Mouse (Mus musculus): ENCODE measurements around the gene Cacna1a. TPM values are rescaled to one million over a fixed set of nuclear protein-coding genes. Genes with fewer than 3 reads are reported as not detected.
A peak's percentile ranks its signal among the peaks of the same experiment; 100 is the strongest.

The Cacna1a gene
- 4.9 and 6.0 TPM in 2 replicates for polyA plus RNA-seq (2014; fragmentation: Nextera tagmentation; extraction: Ambion mirVana)

DNA sequence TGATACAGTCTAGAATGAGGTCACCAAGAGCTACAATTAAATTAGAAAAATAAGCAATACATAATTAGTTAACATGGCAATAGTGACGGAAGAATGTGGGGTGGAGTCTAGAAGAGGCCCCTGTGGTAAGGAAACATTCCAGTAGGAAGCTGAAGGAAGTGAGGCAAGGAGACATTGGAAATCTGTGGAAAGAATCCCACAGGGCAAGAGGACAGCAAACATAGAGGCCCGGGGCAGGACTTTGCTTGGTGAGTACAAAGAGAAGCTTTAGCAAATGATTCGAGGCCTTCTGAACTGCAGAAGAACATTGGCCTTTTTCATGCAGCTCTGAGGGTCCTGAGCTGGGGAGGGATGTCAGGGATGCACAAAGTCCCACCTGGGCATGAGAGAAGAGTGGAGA lies at the start of gene Cacna1a:
Gene Cacna1a, plus strand, starts transcription at position 166 of the 400 bp plus-strand sequence.
- no peak for ATAC-seq (replicated peaks; ENCODE audit: insufficient number of reproducible peaks, low FRiP score, low TSS enrichment, low read depth)
- 69% methylated on average over 3 of the region's 3 CpGs for WGBS
- H3K4me1 ChIP-seq (ENCODE audit: control insufficient read depth, insufficient read depth, low read length) = no peaks in the 10 kb centered on the region

DNA sequence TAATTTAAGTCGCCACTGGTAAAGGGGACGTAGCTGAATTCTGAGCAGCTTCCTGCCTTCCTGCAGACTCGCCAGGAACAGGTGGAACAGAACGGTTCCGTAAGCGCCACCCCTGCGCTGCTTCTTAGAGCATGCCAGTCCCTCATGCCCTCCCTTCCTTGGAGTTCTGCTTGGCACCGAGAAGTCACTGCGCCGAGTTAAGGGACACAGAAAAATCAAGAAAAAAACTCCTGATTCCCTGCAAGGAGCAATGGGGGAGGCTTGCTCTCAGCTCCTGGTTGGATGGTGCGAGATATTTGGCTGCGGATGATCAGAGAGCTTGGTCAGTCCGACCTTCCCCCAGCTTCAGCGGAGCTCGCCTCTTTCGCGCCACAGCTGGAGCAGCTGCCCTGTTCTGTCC lies 49.7 kb upstream of the Cacna1a start:
- H3K9me3 ChIP-seq (replicated peaks; ENCODE audit: control insufficient read depth, low read length) = no peaks in the 10 kb centered on the region
- no peak overlapping the region for H3K27ac ChIP-seq (replicated peaks; ENCODE audit: low read depth, low read length)
- H3K9ac ChIP-seq (replicated peaks; ENCODE audit: low read length) = no peak overlapping the region
- H3K36me3 ChIP-seq (replicated peaks; ENCODE audit: control insufficient read depth, insufficient read depth, low read depth, low read length) = no peaks in the 10 kb centered on the region
- H3K27me3 ChIP-seq (ENCODE audit: control insufficient read depth, insufficient read depth, low read length) = peaks cover 21% of the 10 kb centered on the region
- H3K4me2 ChIP-seq (ENCODE audit: low read depth, low read length) = no peak overlapping the region
- 12% methylated on average over 17 of the region's 17 CpGs for WGBS
- H3K4me1 ChIP-seq (ENCODE audit: control insufficient read depth, insufficient read depth, low read length) = no peaks in the 10 kb centered on the region
- DNase-seq (ENCODE audit: low spot score) (no peak), ATAC-seq (replicated peaks; ENCODE audit: insufficient number of reproducible peaks, low FRiP score, low TSS enrichment, low read depth) (no peak)
- H3K4me3 ChIP-seq (ENCODE audit: low read depth, low read length) = no peak overlapping the region

More for the DNA sequence above, at the start of gene Cacna1a:
- Histone ChIP-seq H3K27me3 (ENCODE audit: control insufficient read depth, insufficient read depth, low read length) (no peaks in the 10 kb centered on the region), H3K36me3 (replicated peaks; ENCODE audit: control insufficient read depth, insufficient read depth, low read depth, low read length) (no peaks in the 10 kb centered on the region), H3K27ac (replicated peaks; ENCODE audit: low read depth, low read length) (no peak within 1 kb of the TSS), H3K9ac (replicated peaks; ENCODE audit: low read length) (no peak within 1 kb of the TSS), H3K9me3 (replicated peaks; ENCODE audit: control insufficient read depth, low read length) (no peaks in the 10 kb centered on the region), H3K4me2 (ENCODE audit: low read depth, low read length) (no peak within 1 kb of the TSS), H3K4me3 (ENCODE audit: low read depth, low read length) (no peak within 1 kb of the TSS)
- DNase-seq (ENCODE audit: low spot score) = no peak

DNA sequence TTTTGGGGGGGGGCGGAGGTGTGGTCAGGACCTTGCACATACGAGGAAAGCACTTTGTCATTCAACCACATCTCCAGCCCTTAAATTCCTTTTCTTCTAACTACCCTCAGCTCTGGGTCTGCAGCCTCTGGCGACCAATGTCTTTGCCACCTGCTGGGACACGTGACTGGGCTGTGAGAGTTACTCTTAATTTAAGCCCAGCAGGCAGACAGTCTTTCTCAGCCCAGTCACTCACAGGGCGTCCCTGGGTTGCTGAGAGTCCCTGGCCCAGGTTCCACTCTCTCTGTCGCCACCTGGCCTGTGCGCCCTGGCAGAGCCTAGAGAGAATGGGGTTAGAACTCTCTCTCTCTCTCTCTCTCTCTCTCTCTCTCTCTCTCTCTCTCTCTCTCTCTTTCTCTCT lies 48.9 kb upstream of the Cacna1a start:
- peaks cover 21% of the 10 kb centered on the region for H3K27me3 ChIP-seq (ENCODE audit: control insufficient read depth, insufficient read depth, low read length)
- no peak overlapping the region for H3K9ac ChIP-seq (replicated peaks; ENCODE audit: low read length)
- no peak overlapping the region for H3K27ac ChIP-seq (replicated peaks; ENCODE audit: low read depth, low read length)
- DNase-seq (ENCODE audit: low spot score) = peak; percentile 3
- H3K4me1 ChIP-seq (ENCODE audit: control insufficient read depth, insufficient read depth, low read length) = no peaks in the 10 kb centered on the region
- no peaks in the 10 kb centered on the region for H3K36me3 ChIP-seq (replicated peaks; ENCODE audit: control insufficient read depth, insufficient read depth, low read depth, low read length)
- no peak overlapping the region for H3K4me2 ChIP-seq (ENCODE audit: low read depth, low read length)
- H3K4me3 ChIP-seq (ENCODE audit: low read depth, low read length) = no peak overlapping the region
- WGBS = 3% methylated on average over 7 of the region's 7 CpGs
- ATAC-seq (replicated peaks; ENCODE audit: insufficient number of reproducible peaks, low FRiP score, low TSS enrichment, low read depth) = no peak
- H3K9me3 ChIP-seq (replicated peaks; ENCODE audit: control insufficient read depth, low read length) = no peaks in the 10 kb centered on the region

DNA sequence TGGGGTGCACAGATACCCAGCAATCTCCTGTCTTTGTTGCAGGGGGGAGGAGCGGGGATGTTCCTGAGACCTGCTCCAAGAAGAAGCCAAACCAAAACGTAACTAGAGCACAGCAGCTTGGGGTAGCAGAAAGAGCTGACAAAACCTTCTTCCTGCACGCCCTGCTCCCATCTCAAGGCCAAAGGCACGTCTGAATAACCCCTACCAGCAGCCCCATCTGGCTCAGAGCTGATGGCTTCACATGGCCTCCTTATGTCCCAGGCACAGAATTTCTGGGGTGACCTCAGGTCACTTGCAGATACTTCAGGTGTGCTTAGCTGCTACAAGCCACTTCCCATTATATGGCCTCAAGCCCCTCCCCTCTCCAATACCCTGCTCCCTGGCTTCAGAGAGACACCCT lies 48.4 kb upstream of the Cacna1a start:
- H3K4me2 ChIP-seq (ENCODE audit: low read depth, low read length) = no peak overlapping the region
- H3K36me3 ChIP-seq (replicated peaks; ENCODE audit: control insufficient read depth, insufficient read depth, low read depth, low read length) = no peaks in the 10 kb centered on the region
- H3K9ac ChIP-seq (replicated peaks; ENCODE audit: low read length) = no peak overlapping the region
- H3K4me3 ChIP-seq (ENCODE audit: low read depth, low read length) = no peak overlapping the region
- no peak for ATAC-seq (replicated peaks; ENCODE audit: insufficient number of reproducible peaks, low FRiP score, low TSS enrichment, low read depth)
- H3K9me3 ChIP-seq (replicated peaks; ENCODE audit: control insufficient read depth, low read length) = no peaks in the 10 kb centered on the region
- 55% methylated on average over 4 of the region's 4 CpGs for WGBS
- H3K27ac ChIP-seq (replicated peaks; ENCODE audit: low read depth, low read length) = no peak overlapping the region
- peaks cover 21% of the 10 kb centered on the region for H3K27me3 ChIP-seq (ENCODE audit: control insufficient read depth, insufficient read depth, low read length)
- H3K4me1 ChIP-seq (ENCODE audit: control insufficient read depth, insufficient read depth, low read length) = no peaks in the 10 kb centered on the region
- no peak for DNase-seq (ENCODE audit: low spot score)

DNA sequence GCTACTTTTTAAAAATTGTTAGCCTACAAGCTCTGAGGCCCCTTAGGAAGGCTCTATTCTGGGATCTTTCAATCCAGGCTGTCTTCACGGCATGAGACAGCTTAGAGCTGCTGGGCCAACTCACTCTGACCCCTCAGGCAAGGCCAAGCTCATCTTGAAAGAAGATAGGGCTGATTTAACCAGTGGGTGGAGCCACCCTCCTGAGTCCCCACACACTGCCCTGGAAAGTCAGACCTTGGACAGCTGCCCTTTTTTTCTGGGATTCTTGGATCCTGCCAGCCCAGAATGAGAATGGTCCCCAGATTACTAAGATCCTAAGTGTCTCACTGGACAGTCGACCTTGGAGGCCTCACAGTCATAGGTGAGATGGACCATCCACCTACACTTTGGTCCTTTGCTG lies 47.6 kb upstream of the Cacna1a start:
- H3K27ac ChIP-seq (replicated peaks; ENCODE audit: low read depth, low read length) = no peak overlapping the region
- H3K4me2 ChIP-seq (ENCODE audit: low read depth, low read length) = no peak overlapping the region
- 3% methylated on average over 2 of the region's 2 CpGs for WGBS

DNA sequence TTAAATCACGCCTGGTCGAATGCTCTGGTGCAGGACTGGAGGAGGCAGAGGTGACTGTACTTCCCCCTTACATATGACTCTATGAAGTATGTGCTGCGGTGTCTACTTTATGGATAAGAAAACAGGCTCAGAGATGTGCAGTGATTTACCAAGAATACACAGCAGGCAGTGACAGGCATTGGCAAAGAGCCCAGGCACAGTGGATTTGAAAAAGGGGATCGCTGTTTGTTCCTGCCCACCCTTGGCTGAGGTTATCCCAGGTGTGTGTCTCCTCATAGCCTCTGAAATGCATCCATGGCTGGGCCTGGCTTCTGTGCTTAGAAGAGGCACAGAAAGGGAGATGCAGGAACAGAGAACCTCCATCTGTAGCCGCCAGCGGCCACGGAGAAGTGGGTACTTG lies 42.7 kb upstream of the Cacna1a start:
- H3K4me1 ChIP-seq (ENCODE audit: control insufficient read depth, insufficient read depth, low read length) = no peaks in the 10 kb centered on the region
- ATAC-seq (replicated peaks; ENCODE audit: insufficient number of reproducible peaks, low FRiP score, low TSS enrichment, low read depth) = no peak
- 80% methylated on average over 7 of the region's 7 CpGs for WGBS

More for the DNA sequence above, 47.6 kb upstream of the Cacna1a start:
- Histone ChIP-seq H3K9ac (replicated peaks; ENCODE audit: low read length) (no peak overlapping the region), H3K9me3 (replicated peaks; ENCODE audit: control insufficient read depth, low read length) (no peaks in the 10 kb centered on the region), H3K36me3 (replicated peaks; ENCODE audit: control insufficient read depth, insufficient read depth, low read depth, low read length) (no peaks in the 10 kb centered on the region), H3K4me3 (ENCODE audit: low read depth, low read length) (no peak overlapping the region), H3K4me1 (ENCODE audit: control insufficient read depth, insufficient read depth, low read length) (no peaks in the 10 kb centered on the region), H3K27me3 (ENCODE audit: control insufficient read depth, insufficient read depth, low read length) (peaks cover 21% of the 10 kb centered on the region)
- DNase-seq (ENCODE audit: low spot score) (peak; percentile 7), ATAC-seq (replicated peaks; ENCODE audit: insufficient number of reproducible peaks, low FRiP score, low TSS enrichment, low read depth) (no peak)

DNA sequence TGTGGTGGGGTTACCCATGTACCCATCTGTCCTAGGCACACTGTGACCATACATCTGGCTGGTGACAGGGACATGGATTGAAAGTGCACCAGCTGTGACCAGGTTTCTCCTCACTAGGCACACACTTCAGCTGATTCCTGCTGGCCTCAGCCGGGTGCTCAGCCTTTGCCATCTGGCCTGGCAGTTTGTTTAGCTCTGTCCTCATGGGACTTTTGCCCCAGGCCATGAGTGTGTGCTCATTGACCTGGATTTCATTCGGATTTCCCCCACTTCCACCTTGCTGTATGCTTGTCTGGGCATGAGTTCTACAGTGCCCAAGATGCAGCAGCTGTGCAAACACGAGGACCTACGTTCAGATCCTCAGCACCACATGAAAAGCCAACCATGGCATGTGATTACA lies 41.8 kb upstream of the Cacna1a start:
- Histone ChIP-seq H3K36me3 (replicated peaks; ENCODE audit: control insufficient read depth, insufficient read depth, low read depth, low read length) (no peaks in the 10 kb centered on the region), H3K4me1 (ENCODE audit: control insufficient read depth, insufficient read depth, low read length) (no peaks in the 10 kb centered on the region), H3K4me2 (ENCODE audit: low read depth, low read length) (no peak overlapping the region), H3K27ac (replicated peaks; ENCODE audit: low read depth, low read length) (no peak overlapping the region), H3K27me3 (ENCODE audit: control insufficient read depth, insufficient read depth, low read length) (no peaks in the 10 kb centered on the region), H3K4me3 (ENCODE audit: low read depth, low read length) (no peak overlapping the region), H3K9ac (replicated peaks; ENCODE audit: low read length) (no peak overlapping the region), H3K9me3 (replicated peaks; ENCODE audit: control insufficient read depth, low read length) (no peaks in the 10 kb centered on the region)
- WGBS = 46% methylated on average over 4 of the region's 4 CpGs
- DNase-seq (ENCODE audit: low spot score) (no peak), ATAC-seq (replicated peaks; ENCODE audit: insufficient number of reproducible peaks, low FRiP score, low TSS enrichment, low read depth) (no peak)

More for the DNA sequence above, 42.7 kb upstream of the Cacna1a start:
- Histone ChIP-seq H3K36me3 (replicated peaks; ENCODE audit: control insufficient read depth, insufficient read depth, low read depth, low read length) (no peaks in the 10 kb centered on the region), H3K9ac (replicated peaks; ENCODE audit: low read length) (no peak overlapping the region), H3K4me3 (ENCODE audit: low read depth, low read length) (no peak overlapping the region), H3K9me3 (replicated peaks; ENCODE audit: control insufficient read depth, low read length) (no peaks in the 10 kb centered on the region), H3K4me2 (ENCODE audit: low read depth, low read length) (no peak overlapping the region), H3K27me3 (ENCODE audit: control insufficient read depth, insufficient read depth, low read length) (no peaks in the 10 kb centered on the region), H3K27ac (replicated peaks; ENCODE audit: low read depth, low read length) (no peak overlapping the region)
- DNase-seq (ENCODE audit: low spot score) = no peak

DNA sequence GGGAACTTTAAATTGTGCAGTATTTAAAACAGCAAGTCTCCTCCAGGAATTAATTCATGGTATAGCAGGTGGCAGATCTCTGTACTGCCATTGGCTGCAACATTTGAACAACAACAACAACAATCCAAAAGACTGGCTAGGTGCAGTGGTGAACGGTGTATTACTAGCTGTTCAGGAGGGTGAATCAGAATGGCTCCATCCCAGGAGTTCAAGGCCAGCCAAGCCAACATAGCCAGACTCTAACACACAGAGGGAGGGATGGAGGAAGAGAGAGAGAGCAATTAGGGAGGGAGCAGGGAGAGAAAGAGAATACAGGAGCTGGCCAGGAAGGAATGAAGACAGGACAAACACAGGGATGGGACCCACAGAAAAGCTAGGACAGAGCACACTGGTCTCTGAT lies 38.7 kb upstream of the Cacna1a start:
- Histone ChIP-seq H3K36me3 (replicated peaks; ENCODE audit: control insufficient read depth, insufficient read depth, low read depth, low read length) (no peaks in the 10 kb centered on the region), H3K27me3 (ENCODE audit: control insufficient read depth, insufficient read depth, low read length) (no peaks in the 10 kb centered on the region), H3K4me2 (ENCODE audit: low read depth, low read length) (no peak overlapping the region), H3K4me1 (ENCODE audit: control insufficient read depth, insufficient read depth, low read length) (no peaks in the 10 kb centered on the region), H3K9ac (replicated peaks; ENCODE audit: low read length) (no peak overlapping the region), H3K9me3 (replicated peaks; ENCODE audit: control insufficient read depth, low read length) (no peaks in the 10 kb centered on the region), H3K4me3 (ENCODE audit: low read depth, low read length) (no peak overlapping the region), H3K27ac (replicated peaks; ENCODE audit: low read depth, low read length) (no peak overlapping the region)
- WGBS = 70% methylated on average over 1 of the region's 1 CpGs
- DNase-seq (ENCODE audit: low spot score) (no peak), ATAC-seq (replicated peaks; ENCODE audit: insufficient number of reproducible peaks, low FRiP score, low TSS enrichment, low read depth) (no peak)
